Mouse (Mus musculus): ENCODE data around the gene Sept4.

DNA sequence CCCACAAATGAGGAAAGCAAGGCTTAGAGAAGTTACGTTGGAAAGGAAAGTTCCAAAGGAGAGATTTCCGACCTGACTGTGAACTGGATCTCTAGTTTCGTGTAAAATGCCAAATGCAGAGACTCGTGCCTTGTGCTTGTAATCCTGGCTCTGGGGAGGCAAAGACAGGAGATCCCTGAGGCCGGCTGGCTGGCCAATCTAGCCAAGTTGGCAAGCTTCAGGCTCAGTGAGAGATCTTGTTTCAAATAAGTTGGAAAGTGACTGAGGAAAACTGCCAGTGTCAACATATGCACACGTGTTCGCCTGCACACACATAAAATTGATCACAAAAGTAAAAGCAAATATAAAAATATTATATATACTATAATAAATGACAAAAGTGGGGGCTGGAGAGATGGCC is 40.6 kb downstream of the Sept4 start:
- TF ChIP-seq GATA1 (IDR thresholded peaks at IDR 0.05; ENCODE audit: low read length) (no peak), TAL1 (IDR thresholded peaks at IDR 0.05; ENCODE audit: low read length) (no peak)

Data from erythroblast, embryonic 14.5 days (primary cell).